Mouse (Mus musculus): Measurements from ENCODE around the gene Slc4a2. TPM values are rescaled to one million over a fixed set of nuclear protein-coding genes. Genes with fewer than 3 reads are reported as not detected.
A peak's percentile ranks its signal among the peaks of the same experiment; 100 is the strongest.

Gene Slc4a2
- polyA plus RNA-seq, 1 experiment from 2014 or later: 28.5 TPM

DNA sequence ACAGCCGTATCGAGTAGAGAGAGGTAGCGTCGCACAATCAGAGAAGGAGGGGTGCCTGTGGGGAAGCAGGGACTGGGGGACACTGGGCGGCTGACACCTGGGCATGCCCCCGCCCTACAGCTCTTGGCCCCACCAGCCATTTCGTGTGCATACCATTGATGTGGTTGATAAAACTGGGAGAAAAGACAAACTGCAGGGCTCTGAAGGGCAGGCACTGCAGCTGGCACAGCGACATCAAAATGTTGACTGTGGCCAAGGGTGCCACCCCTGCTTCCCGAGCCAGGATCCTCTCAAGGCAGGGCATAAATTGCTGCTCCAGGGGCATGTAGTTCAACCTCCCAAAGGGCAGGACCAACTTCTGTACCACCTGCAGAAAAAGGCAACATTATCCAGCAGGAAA, 18.4 kb downstream of the Slc4a2 start:
- Histone ChIP-seq H3K4me2 (no peak overlapping the region), H3K27ac (no peak overlapping the region), H3K9me3 (no peaks in the 10 kb centered on the region), H3K4me1 (replicated peaks) (peaks cover 31% of the 10 kb centered on the region), H3K36me3 (peaks cover 55% of the 10 kb centered on the region), H3K4me3 (no peak overlapping the region), H3K27me3 (no peaks in the 10 kb centered on the region), H3K9ac (no peak overlapping the region)
- ATAC-seq (ENCODE audit: low FRiP score): no peak
- 88% methylated on average over 9 of the region's 9 CpGs for whole genome bisulfite sequencing

DNA sequence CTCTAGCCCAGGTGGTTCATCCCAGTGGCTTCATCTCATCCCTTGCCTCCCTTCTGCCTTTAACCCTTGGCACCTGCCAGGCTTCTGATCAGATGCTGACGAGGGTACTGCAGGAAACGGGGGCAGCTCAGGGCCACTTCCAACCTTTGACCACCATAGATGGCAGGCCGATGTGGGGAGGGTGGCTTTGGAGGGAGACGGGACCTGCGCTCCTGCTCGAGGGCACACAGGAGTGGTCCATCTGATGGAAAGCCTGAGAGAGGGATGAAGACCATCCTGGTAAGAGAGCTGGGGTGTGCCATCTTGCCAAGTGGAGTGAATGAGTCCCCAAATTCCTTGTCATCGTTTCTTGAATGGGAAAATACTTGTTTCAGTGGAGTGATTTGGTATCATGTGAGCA, 19.6 kb downstream of the Slc4a2 start:
- Histone ChIP-seq H3K27me3 (no peaks in the 10 kb centered on the region), H3K4me2 (no peak overlapping the region), H3K4me3 (no peak overlapping the region), H3K9ac (no peak overlapping the region), H3K36me3 (peaks cover 55% of the 10 kb centered on the region), H3K4me1 (replicated peaks) (peaks cover 40% of the 10 kb centered on the region), H3K27ac (no peak overlapping the region), H3K9me3 (no peaks in the 10 kb centered on the region)
- no peak for ATAC-seq (ENCODE audit: low FRiP score)
- 93% methylated on average over 7 of the region's 7 CpGs for WGBS

- H3K4me1 ChIP-seq (replicated peaks): peaks cover 41% of the 10 kb centered on the region
- no peak overlapping the region for H3K27ac ChIP-seq
- WGBS: 88% methylated on average over 12 of the region's 12 CpGs
- peak overlapping the region; percentile 97 for H3K9ac ChIP-seq
- peak overlapping the region; percentile 95 for H3K4me2 ChIP-seq
- ATAC-seq (ENCODE audit: low FRiP score): no peak
- peak overlapping the region; percentile 93 for H3K4me3 ChIP-seq
- H3K36me3 ChIP-seq: peaks cover 50% of the 10 kb centered on the region
- H3K27me3 ChIP-seq: no peaks in the 10 kb centered on the region
- no peaks in the 10 kb centered on the region for H3K9me3 ChIP-seq
These were observed 20.3 kb downstream of the Slc4a2 start for GRCm38 (mm10) chr5:24443927-24444326.

- no peaks in the 10 kb centered on the region for H3K9me3 ChIP-seq
- ATAC-seq (ENCODE audit: low FRiP score): peak; percentile 83
- peak within 1 kb of the TSS; percentile 97 for H3K9ac ChIP-seq
- H3K4me1 ChIP-seq (replicated peaks): peaks cover 41% of the 10 kb centered on the region
- peak within 1 kb of the TSS; percentile 94 for H3K27ac ChIP-seq
- peak within 1 kb of the TSS; percentile 95 for H3K4me2 ChIP-seq
- 0% methylated on average over 55 of the region's 60 CpGs for WGBS
- H3K36me3 ChIP-seq: peaks cover 40% of the 10 kb centered on the region
- H3K27me3 ChIP-seq: no peaks in the 10 kb centered on the region; the same call in 1 of the 2 replicates
- H3K4me3 ChIP-seq: peak within 1 kb of the TSS; percentile 93
These were observed 21.2 kb downstream of the Slc4a2 start, which contains the start of gene Fastk for GRCm38 (mm10) chr5:24444746-24445427. Fastk (minus strand) TSS chr5:24445287.

GRCm38 (mm10) chr5:24445428-24446080, 21.9 kb downstream of the Slc4a2 start:
- H3K9me3 ChIP-seq: no peaks in the 10 kb centered on the region
- peak overlapping the region; percentile 94 for H3K27ac ChIP-seq
- peak overlapping the region; percentile 97 for H3K9ac ChIP-seq
- 61% methylated on average over 20 of the region's 20 CpGs for WGBS
- peaks cover 41% of the 10 kb centered on the region for H3K4me1 ChIP-seq (replicated peaks)
- H3K4me3 ChIP-seq: peak overlapping the region; percentile 93
- H3K36me3 ChIP-seq: peaks cover 34% of the 10 kb centered on the region
- no peaks in the 10 kb centered on the region; the same call in 1 of the 2 replicates for H3K27me3 ChIP-seq
- H3K4me2 ChIP-seq: peak overlapping the region; percentile 95
- ATAC-seq (ENCODE audit: low FRiP score): no peak; the same call in 1 of the 2 replicates

GRCm38 (mm10) chr5:24446630-24447029, 23.0 kb downstream of the Slc4a2 start:
- H3K4me2 ChIP-seq: peak overlapping the region; percentile 90
- WGBS: 91% methylated on average over 7 of the region's 7 CpGs
- peak overlapping the region; percentile 83; the same call in 1 of the 2 replicates for H3K9ac ChIP-seq
- peaks cover 46% of the 10 kb centered on the region for H3K4me1 ChIP-seq (replicated peaks)
- no peak for ATAC-seq (ENCODE audit: low FRiP score)
- H3K27ac ChIP-seq: no peak overlapping the region
- no peaks in the 10 kb centered on the region; the same call in 1 of the 2 replicates for H3K27me3 ChIP-seq
- peak overlapping the region; percentile 73; the same call in 1 of the 2 replicates for H3K4me3 ChIP-seq
- no peaks in the 10 kb centered on the region for H3K9me3 ChIP-seq
- H3K36me3 ChIP-seq: peaks cover 23% of the 10 kb centered on the region

- H3K36me3 ChIP-seq: peaks cover 13% of the 10 kb centered on the region
- 2% methylated on average over 34 of the region's 34 CpGs for WGBS
- H3K4me1 ChIP-seq (replicated peaks): peaks cover 46% of the 10 kb centered on the region
- H3K27me3 ChIP-seq: no peaks in the 10 kb centered on the region; the same call in 1 of the 2 replicates
- peak within 1 kb of the TSS; percentile 90 for H3K4me2 ChIP-seq
- H3K9ac ChIP-seq: peak within 1 kb of the TSS; percentile 83
- H3K9me3 ChIP-seq: no peaks in the 10 kb centered on the region
- H3K4me3 ChIP-seq: peak within 1 kb of the TSS; percentile 73
- peak; percentile 38 for ATAC-seq (ENCODE audit: low FRiP score)
- H3K27ac ChIP-seq: peak within 1 kb of the TSS; percentile 78
These were observed 24.1 kb downstream of the Slc4a2 start, which contains the start of gene Tmub1 for GRCm38 (mm10) chr5:24447624-24448298. Tmub1 (minus strand) TSS chr5:24447854.

DNA sequence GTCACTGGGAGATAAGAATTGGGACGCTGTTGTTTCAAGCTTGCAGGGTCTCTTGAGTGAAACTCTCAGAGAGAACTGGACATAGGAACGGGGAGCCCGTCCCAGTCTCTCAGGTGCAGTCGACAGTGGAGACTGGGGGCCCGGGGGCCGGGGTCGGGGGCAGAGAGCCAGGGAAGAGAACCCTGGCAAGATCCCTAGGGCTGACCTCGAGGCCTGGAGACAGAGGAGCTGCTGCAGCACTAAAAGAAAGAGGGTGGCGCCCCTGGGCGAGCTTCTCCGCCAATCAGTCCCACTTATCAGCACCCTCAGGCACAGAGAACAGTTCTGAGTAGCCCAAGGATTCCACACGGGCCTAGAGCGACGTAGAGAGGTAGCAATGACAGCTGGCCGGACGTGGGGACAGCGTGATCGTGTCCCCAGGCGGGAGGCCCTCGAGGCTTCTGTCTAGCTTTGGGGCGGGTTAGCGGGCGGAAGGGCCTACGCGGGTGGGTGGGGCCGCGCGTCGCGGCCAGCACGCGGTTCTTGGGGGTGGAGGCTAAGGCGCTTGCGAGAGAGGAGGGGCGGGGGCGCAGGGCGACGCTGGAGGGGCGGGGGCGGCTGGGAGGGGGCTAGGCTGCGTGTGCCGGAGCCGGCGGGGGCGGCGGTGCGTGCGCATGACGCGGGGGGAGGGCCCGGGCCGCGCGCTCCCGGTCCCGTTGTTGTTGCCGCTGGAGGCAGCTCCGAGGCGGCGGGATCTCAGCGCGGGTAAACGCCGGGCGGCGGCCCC, 27.8 kb downstream of the Slc4a2 start:
- 2% methylated on average over 50 of the region's 66 CpGs for WGBS
- Histone ChIP-seq H3K27ac (peak overlapping the region; percentile 95), H3K9me3 (no peaks in the 10 kb centered on the region), H3K36me3 (no peaks in the 10 kb centered on the region), H3K4me2 (peak overlapping the region; percentile 100), H3K27me3 (no peaks in the 10 kb centered on the region; the same call in 1 of the 2 replicates), H3K9ac (peak overlapping the region; percentile 97), H3K4me1 (replicated peaks) (peaks cover 58% of the 10 kb centered on the region), H3K4me3 (peak overlapping the region; percentile 90)
- ATAC-seq (ENCODE audit: low FRiP score): peak; percentile 62

DNA sequence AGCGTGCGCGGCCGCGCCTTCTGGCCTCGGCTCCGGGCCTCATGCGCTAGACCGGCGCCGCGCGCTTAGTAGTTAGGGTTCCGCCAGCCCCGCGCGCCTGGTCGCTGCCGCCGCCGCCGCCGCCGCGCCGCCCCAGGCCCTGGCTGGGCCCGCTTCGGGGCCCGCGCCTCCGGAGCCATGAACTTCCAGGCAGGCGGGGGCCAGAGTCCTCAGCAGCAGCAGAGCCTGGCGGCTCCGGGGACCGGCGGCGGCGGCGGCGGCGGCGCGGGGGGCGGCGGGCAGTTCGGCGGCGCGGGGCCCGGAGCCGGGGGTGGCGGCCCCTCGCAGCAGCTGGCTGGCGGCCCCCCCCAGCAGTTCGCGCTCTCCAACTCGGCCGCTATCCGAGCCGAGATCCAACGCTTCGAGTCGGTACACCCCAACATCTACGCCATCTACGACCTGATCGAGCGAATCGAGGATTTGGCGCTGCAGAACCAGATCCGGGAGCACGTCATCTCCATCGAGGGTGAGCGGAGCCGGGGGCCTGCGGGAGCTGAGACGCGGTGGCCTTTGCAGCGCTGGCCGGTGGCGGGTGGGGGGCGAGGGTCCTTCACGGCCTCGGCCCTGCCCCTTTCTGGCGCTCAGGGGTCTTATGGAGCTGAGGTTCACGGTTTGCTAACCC, 28.5 kb downstream of the Slc4a2 start, which contains the start of gene Agap3:
Gene Agap3, plus strand, starts transcription at position 148 of the 661 bp plus-strand sequence.
- Histone ChIP-seq H3K27ac (peak within 1 kb of the TSS; percentile 95), H3K4me2 (peak within 1 kb of the TSS; percentile 100), H3K4me3 (peak within 1 kb of the TSS; percentile 90), H3K9ac (peak within 1 kb of the TSS; percentile 97), H3K9me3 (no peaks in the 10 kb centered on the region), H3K27me3 (no peaks in the 10 kb centered on the region; the same call in 1 of the 2 replicates), H3K4me1 (replicated peaks) (peaks cover 54% of the 10 kb centered on the region), H3K36me3 (peaks cover 4% of the 10 kb centered on the region; the same call in 1 of the 2 replicates)
- ATAC-seq (ENCODE audit: low FRiP score): peak; percentile 52
- under 1% methylated on average over 55 of the region's 85 CpGs for WGBS

GRCm38 (mm10) chr5:24452691-24453233, 29.1 kb downstream of the Slc4a2 start:
- Histone ChIP-seq H3K27ac (peak overlapping the region; percentile 95), H3K4me3 (peak overlapping the region; percentile 90), H3K4me1 (replicated peaks) (peaks cover 50% of the 10 kb centered on the region), H3K4me2 (peak overlapping the region; percentile 100), H3K9me3 (no peaks in the 10 kb centered on the region), H3K36me3 (peaks cover 9% of the 10 kb centered on the region), H3K9ac (peak overlapping the region; percentile 97), H3K27me3 (no peaks in the 10 kb centered on the region; the same call in 1 of the 2 replicates)
- 0% methylated on average over 29 of the region's 29 CpGs for WGBS
- ATAC-seq (ENCODE audit: low FRiP score): peak; percentile 4; the same call in 1 of the 2 replicates
